Mouse (Mus musculus) brain, embryonic 14.5 days (tissue): ENCODE measurements around the gene Zfp322a.

Experiments
- CTCF ChIP-seq: fragments of 200-500 bp; IDR thresholded peaks from 2 replicates; pipeline ENCODE4 v1.5.1; 2012; ENCODE audit warnings: inconsistent platforms, mild to moderate bottlenecking, moderate library complexity, borderline replicate concordance; ENCODE audit not compliant: insufficient read depth, insufficient read length; ENCODE audit errors: extremely low read depth
- POLR2A ChIP-seq: fragments of 200-500 bp; IDR thresholded peaks from 2 replicates; pipeline ENCODE4 v1.6.1; 2012; ENCODE audit warnings: mild to moderate bottlenecking, inconsistent platforms, borderline replicate concordance; ENCODE audit not compliant: poor library complexity, insufficient read depth, insufficient read length, severe bottlenecking; ENCODE audit errors: extremely low read depth

GRCm38 (mm10) chr13:23370075-23370474, 1.1 kb upstream of the Zfp322a start:
- TF ChIP-seq CTCF: no peak
- no peak for TF ChIP-seq POLR2A
